Mouse (Mus musculus) monocyte, adult 59 days (primary cell): ENCODE data around the gene Fgf2. TPM values are rescaled to one million over a fixed set of nuclear protein-coding genes. Genes with fewer than 3 reads are reported as not detected.

Experiments used
- total RNA-seq, 2 experiments: library from RNA; stranded (reverse); gene quantifications; one replicate each; pipeline ENCODE4 v1.2.4; 2023

The Fgf2 gene
- total RNA-seq: under 1 TPM in 1 of 2 experiments, not detected in 1; 0.08 TPM

GRCm38 (mm10) chr3:37348221-37349165 is at the start of gene Fgf2:
TSS of gene Fgf2 (plus strand) at chr3:37348346.

GRCm38 (mm10) chr3:37312370-37312941 is 35.7 kb upstream of the Fgf2 start, which contains the start of the genes Bbs12 and Cetn4:
TSS of gene Bbs12 (plus strand) at chr3:37312554.
TSS of gene Cetn4 (minus strand) at chr3:37312708.

GRCm38 (mm10) chr3:37419458-37419991 is 71.4 kb downstream of the Fgf2 start, which contains the start of gene Spata5:
TSS of gene Spata5 (plus strand) at chr3:37419896.

GRCm38 (mm10) chr3:37420072-37420471 is 71.9 kb downstream of the Fgf2 start, which contains the start of gene Nudt6:
TSS of gene Nudt6 (minus strand) at chr3:37420211.

Other genes with a start within 250 kb of the Fgf2 start
- not detected for gene Il2, start 222.4 kb upstream of the Fgf2 start, total RNA-seq
- not detected for gene Il21, start 115.7 kb upstream of the Fgf2 start, total RNA-seq
- gene Bbs12, start 35.8 kb upstream of the Fgf2 start, total RNA-seq: 1 to 10 TPM in 1 of 2 experiments, under 1 TPM in 1; 0.97 to 1.2 TPM
- under 1 TPM in 1 of 2 experiments, not detected in 1; 0.30 TPM for gene Cetn4, start 35.6 kb upstream of the Fgf2 start, total RNA-seq
- gene Spata5, start 71.5 kb downstream of the Fgf2 start, total RNA-seq: 10 to 100 TPM; 45.1 to 70.6 TPM
- 10 to 100 TPM in 1 of 2 experiments, 1 to 10 TPM in 1; 7.5 to 11.5 TPM for gene Nudt6, start 71.9 kb downstream of the Fgf2 start, total RNA-seq